Mouse (Mus musculus) thymus, adult 2 months (tissue): ENCODE results near the gene Fbxo9.

Experiments
- CTCF ChIP-seq: fragments of 200-500 bp; IDR thresholded peaks from 2 replicates; pipeline ENCODE4 v1.5.1; 2012; ENCODE audit warnings: mild to moderate bottlenecking, control low read depth, low read length, moderate library complexity, borderline replicate concordance; ENCODE audit not compliant: control insufficient read depth, poor library complexity, insufficient read depth; ENCODE audit errors: extremely low read depth
- POLR2A ChIP-seq: fragments of 200-500 bp; IDR thresholded peaks from 2 replicates; pipeline ENCODE4 v1.6.1; 2012; ENCODE audit warnings: mild to moderate bottlenecking, low read length, control low read depth, moderate library complexity; ENCODE audit not compliant: control insufficient read depth, poor library complexity, insufficient read depth; ENCODE audit errors: extremely low read depth

DNA sequence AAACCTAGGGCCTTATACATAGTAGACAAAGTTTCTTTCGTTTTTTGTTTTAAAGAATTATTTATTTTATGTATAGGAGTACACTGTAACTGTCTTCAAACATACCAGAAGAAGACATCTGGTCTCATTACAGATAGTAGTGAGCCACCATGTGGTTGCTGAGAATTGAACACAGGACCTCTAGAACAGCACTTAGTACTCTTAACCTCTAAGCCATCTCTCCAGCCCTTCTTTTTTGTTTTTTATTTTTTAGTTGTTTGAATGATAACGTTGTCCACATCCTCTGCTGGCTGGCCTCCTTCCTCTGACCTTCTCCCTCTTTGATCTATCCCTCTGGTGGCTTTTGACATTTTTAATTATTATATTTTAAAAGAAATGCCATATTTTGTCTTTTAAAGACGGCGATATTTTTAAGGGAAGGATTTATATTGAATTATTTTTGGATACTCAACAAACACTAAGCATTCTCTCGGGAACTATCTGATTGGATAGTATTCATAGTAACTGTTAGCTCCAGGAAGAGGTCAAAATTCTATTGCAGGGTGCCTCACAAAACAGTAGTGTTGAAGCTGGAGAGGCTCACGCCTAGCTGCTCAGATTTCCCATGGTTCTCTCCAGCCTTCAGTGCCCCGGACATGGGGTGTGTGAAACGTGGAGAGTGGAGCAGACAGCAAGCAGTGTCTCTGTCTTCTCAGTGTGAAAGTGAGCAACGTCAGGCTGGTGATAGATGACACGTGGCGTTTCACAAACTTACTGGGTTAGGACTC is 45.5 kb upstream of the Fbxo9 start:
- no peak for TF ChIP-seq POLR2A
- TF ChIP-seq CTCF = no peak
